Mouse (Mus musculus) hindbrain, embryonic 11.5 days (tissue): ENCODE measurements around the gene Sdk1. TPM values are rescaled to one million over a fixed set of nuclear protein-coding genes. Genes with fewer than 3 reads are reported as not detected.

ENCODE experiments used
- ATAC-seq: fragments of 200-750 bp; cut with Nextera tagmentation; 2 replicates; pipeline ENCODE4 v1.8.0; 2017; ENCODE audit warnings: mild to moderate bottlenecking, moderate TSS enrichment, moderate library complexity; ENCODE audit not compliant: low FRiP score
- DNase-seq: peaks from one replicate; pipeline ENCODE4 v3.0.0-alpha.2; 2015; ENCODE audit warnings: low spot score
- H3K27ac ChIP-seq: fragments of 300-500 bp; sonication (generic); 2 replicates; pipeline ENCODE4 v1.5.1; 2014; ENCODE audit warnings: mild to moderate bottlenecking, low read depth, low read length
- H3K27me3 ChIP-seq: fragments of 300-500 bp; sonication (generic); 2 replicates; pipeline ENCODE4 v1.6.1; 2014; ENCODE audit warnings: mild to moderate bottlenecking, low read length, moderate library complexity, mixed read lengths; ENCODE audit not compliant: control insufficient read depth, insufficient read depth
- H3K36me3 ChIP-seq: fragments of 300-500 bp; sonication (generic); 2 replicates; pipeline ENCODE4 v1.6.1; 2014; ENCODE audit warnings: mild to moderate bottlenecking, low read length, moderate library complexity, mixed read lengths; ENCODE audit not compliant: control insufficient read depth, insufficient read depth
- H3K4me1 ChIP-seq: fragments of 300-500 bp; sonication (generic); replicated peaks from 2 replicates; pipeline ENCODE4 v1.6.1; 2014; ENCODE audit warnings: low read length, mixed read lengths; ENCODE audit not compliant: control insufficient read depth, insufficient read depth
- H3K4me2 ChIP-seq: fragments of 300-500 bp; sonication (generic); replicated peaks from 2 replicates; pipeline ENCODE4 v1.6.1; 2014; ENCODE audit warnings: mild to moderate bottlenecking, low read depth, low read length
- H3K4me3 ChIP-seq: fragments of 300-500 bp; sonication (generic); 2 replicates; pipeline ENCODE4 v1.5.1; 2014; ENCODE audit warnings: low read depth, low read length
- H3K9ac ChIP-seq: fragments of 300-500 bp; sonication (generic); 2 replicates; pipeline ENCODE4 v1.6.1; 2014; ENCODE audit warnings: low read depth, low read length
- H3K9me3 ChIP-seq: fragments of 300-500 bp; sonication (generic); 2 replicates; pipeline ENCODE4 v1.6.1; 2016; ENCODE audit warnings: low read length; ENCODE audit not compliant: control insufficient read depth
- WGBS: fragments of 180-500 bp; shearing (Covaris S2); extraction: QIAGEN DNeasy Blood & Tissue Kit; methylation state at CpG from one replicate; pipeline ENCODE4 v1.1.7; 2014; 5-methylcytosine and 5-hydroxymethylcytosine counted together
- polyA plus RNA-seq: library from polyadenylated mRNA; unstranded; fragments of >200 nt; fragmentation: Nextera tagmentation; extraction: Ambion mirVana; gene quantifications from 2 replicates; pipeline ENCODE4 v1.2.1, GENCODE M21; 2014

Gene Sdk1
- polyA plus RNA-seq, 1 experiment from 2014 or later = 1.1 TPM

GRCm38 (mm10) chr5:142022877-142023580 lies 781.7 kb downstream of the Sdk1 start:
- Histone ChIP-seq H3K4me2 (no peak overlapping the region), H3K27ac (no peak overlapping the region), H3K9me3 (no peaks in the 10 kb centered on the region), H3K36me3 (no peaks in the 10 kb centered on the region), H3K4me1 (no peaks in the 10 kb centered on the region), H3K9ac (no peak overlapping the region), H3K27me3 (no peaks in the 10 kb centered on the region), H3K4me3 (no peak overlapping the region)
- ATAC-seq = no peak
- WGBS = 65% methylated on average over 4 of the region's 4 CpGs
- DNase-seq = no peak

- no peak overlapping the region for H3K4me3 ChIP-seq
- no peak overlapping the region for H3K27ac ChIP-seq
- H3K27me3 ChIP-seq = no peaks in the 10 kb centered on the region
- ATAC-seq (no peak), DNase-seq (no peak)
- no peak overlapping the region for H3K9ac ChIP-seq
- H3K4me2 ChIP-seq = no peak overlapping the region
- H3K4me1 ChIP-seq = no peaks in the 10 kb centered on the region
- WGBS = 79% methylated on average over 12 of the region's 12 CpGs
- H3K36me3 ChIP-seq = no peaks in the 10 kb centered on the region
- H3K9me3 ChIP-seq = no peaks in the 10 kb centered on the region
Observed at GRCm38 (mm10) chr5:142024448-142024847, 783.2 kb downstream of the Sdk1 start.

GRCm38 (mm10) chr5:142036536-142036935 lies 795.2 kb downstream of the Sdk1 start:
- H3K4me3 ChIP-seq = no peak overlapping the region
- no peak for DNase-seq
- no peak overlapping the region for H3K4me2 ChIP-seq
- H3K9ac ChIP-seq = no peak overlapping the region
- WGBS = 91% methylated on average over 9 of the region's 9 CpGs
- H3K27me3 ChIP-seq = no peaks in the 10 kb centered on the region
- no peaks in the 10 kb centered on the region for H3K9me3 ChIP-seq
- H3K4me1 ChIP-seq = no peaks in the 10 kb centered on the region
- no peak for ATAC-seq
- no peak overlapping the region for H3K27ac ChIP-seq
- H3K36me3 ChIP-seq = no peaks in the 10 kb centered on the region

GRCm38 (mm10) chr5:142039236-142039635 lies 797.9 kb downstream of the Sdk1 start:
- 86% methylated on average over 6 of the region's 6 CpGs for WGBS
- DNase-seq = no peak
- H3K27me3 ChIP-seq = no peaks in the 10 kb centered on the region
- H3K4me3 ChIP-seq = no peak overlapping the region
- no peak overlapping the region for H3K27ac ChIP-seq
- no peaks in the 10 kb centered on the region for H3K4me1 ChIP-seq
- H3K9me3 ChIP-seq = no peaks in the 10 kb centered on the region
- no peaks in the 10 kb centered on the region for H3K36me3 ChIP-seq
- H3K4me2 ChIP-seq = no peak overlapping the region
- ATAC-seq = no peak
- H3K9ac ChIP-seq = no peak overlapping the region

GRCm38 (mm10) chr5:142039891-142040530 lies 798.7 kb downstream of the Sdk1 start:
- Histone ChIP-seq H3K27me3 (no peaks in the 10 kb centered on the region), H3K27ac (no peak overlapping the region), H3K9me3 (no peaks in the 10 kb centered on the region)

GRCm38 (mm10) chr5:142041226-142041802 lies 800.0 kb downstream of the Sdk1 start:
- no peak for ATAC-seq
- 90% methylated on average over 8 of the region's 8 CpGs for WGBS
- Histone ChIP-seq H3K4me2 (no peak overlapping the region), H3K9me3 (no peaks in the 10 kb centered on the region), H3K4me1 (no peaks in the 10 kb centered on the region), H3K4me3 (no peak overlapping the region), H3K27ac (no peak overlapping the region), H3K27me3 (no peaks in the 10 kb centered on the region), H3K36me3 (no peaks in the 10 kb centered on the region), H3K9ac (no peak overlapping the region)
- no peak for DNase-seq

More at GRCm38 (mm10) chr5:142039891-142040530, 798.7 kb downstream of the Sdk1 start:
- Histone ChIP-seq H3K36me3 (no peaks in the 10 kb centered on the region), H3K4me3 (no peak overlapping the region), H3K4me1 (no peaks in the 10 kb centered on the region), H3K4me2 (no peak overlapping the region), H3K9ac (no peak overlapping the region)
- ATAC-seq = no peak
- 88% methylated on average over 4 of the region's 4 CpGs for WGBS
- DNase-seq = no peak

- 96% methylated on average over 4 of the region's 4 CpGs for WGBS
- H3K27me3 ChIP-seq = no peaks in the 10 kb centered on the region
- DNase-seq (no peak), ATAC-seq (no peak)
- no peaks in the 10 kb centered on the region for H3K4me1 ChIP-seq
- no peaks in the 10 kb centered on the region for H3K9me3 ChIP-seq
- no peak overlapping the region for H3K4me3 ChIP-seq
- no peak overlapping the region for H3K4me2 ChIP-seq
- no peaks in the 10 kb centered on the region for H3K36me3 ChIP-seq
- H3K27ac ChIP-seq = no peak overlapping the region
- H3K9ac ChIP-seq = no peak overlapping the region
Observed at GRCm38 (mm10) chr5:142061781-142062180, 820.5 kb downstream of the Sdk1 start.

GRCm38 (mm10) chr5:142071322-142071721 lies 830.0 kb downstream of the Sdk1 start:
- Histone ChIP-seq H3K4me3 (no peak overlapping the region), H3K27me3 (no peaks in the 10 kb centered on the region), H3K27ac (no peak overlapping the region), H3K36me3 (no peaks in the 10 kb centered on the region), H3K9ac (no peak overlapping the region), H3K4me2 (no peak overlapping the region), H3K4me1 (no peaks in the 10 kb centered on the region), H3K9me3 (no peaks in the 10 kb centered on the region)
- DNase-seq (no peak), ATAC-seq (no peak)
- WGBS = 88% methylated on average over 3 of the region's 3 CpGs

- Histone ChIP-seq H3K27ac (no peak overlapping the region), H3K4me3 (no peak overlapping the region), H3K4me1 (no peaks in the 10 kb centered on the region), H3K9ac (no peak overlapping the region), H3K36me3 (no peaks in the 10 kb centered on the region), H3K9me3 (no peaks in the 10 kb centered on the region), H3K4me2 (no peak overlapping the region), H3K27me3 (no peaks in the 10 kb centered on the region)
- WGBS = 84% methylated on average over 3 of the region's 3 CpGs
- ATAC-seq = no peak
- no peak for DNase-seq
Observed at GRCm38 (mm10) chr5:142073901-142074300, 832.6 kb downstream of the Sdk1 start.
